Mouse (Mus musculus) liver, postnatal 0 days (tissue): ENCODE measurements at regions not wholly inside any gene's neighbourhood (a gene's known extent, or its start where the extent isn't known, plus 50 kb on each side); places are given as distances from the start of the nearest gene placed in this dataset.

Experiments used
- CTCF ChIP-seq: sonication (generic); IDR thresholded peaks from 2 replicates; pipeline ENCODE4 v1.5.1; 2016; ENCODE audit warnings: antibody characterized with exemption, low read depth
- EP300 ChIP-seq: IDR thresholded peaks from 2 replicates; pipeline ENCODE4 v1.6.1; 2016; ENCODE audit warnings: antibody characterized with exemption, low read depth, mild to moderate bottlenecking

DNA sequence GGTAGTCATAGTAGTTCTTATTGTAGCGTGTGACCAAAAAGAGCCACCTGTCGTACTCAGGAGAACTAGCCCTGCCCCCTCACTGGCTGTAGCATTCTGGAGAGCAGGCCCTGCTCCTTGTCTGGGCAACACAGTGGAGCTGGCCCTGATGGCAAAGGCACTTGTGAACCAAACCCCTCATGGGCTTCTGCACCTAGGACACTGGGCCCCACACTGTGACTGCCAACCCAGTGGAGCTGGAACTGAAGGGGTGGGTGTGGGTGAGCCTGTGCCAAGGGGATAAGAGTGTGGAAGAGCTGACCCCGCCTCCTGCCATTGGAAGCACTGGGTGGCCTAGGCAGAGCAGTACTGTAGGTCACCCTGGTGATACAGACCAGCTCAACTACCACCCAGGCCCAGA, 268.0 kb upstream of the Nt5e start:
- TF ChIP-seq CTCF (no peak), EP300 (no peak)
